In genomic region chr19:8836327-8836726, GRCm38 (mm10) we compare ENCODE assay signal across 23 mouse cellular contexts. TPM values are rescaled to one million over a fixed set of nuclear protein-coding genes. Genes with fewer than 3 reads are reported as not detected.
DNase-seq lines count a peak whose midpoint lies in the region; ATAC-seq and TF ChIP-seq lines count a peak whose summit lies in the region.
"Not testable (repeated sequence)": the region's sequence is repeated elsewhere in the genome, so short reads cannot be mapped to it uniquely, and the experiment has no call there.
"Had no signal": no experiment of that assay in that cellular context is flagged by ENCODE, and none has a peak within 500 bp of the region (broad histone marks: within the 10 kb centered on the region; RNA-seq: fewer than 3 reads in every experiment).

No protein-coding gene starts in this region.

- 0 out of 2 replicates have a peak overlapping the region, but pooled peaks have one; percentile 5 for H3K27ac ChIP-seq in forebrain, embryonic 14.5 days (ENCODE audit: low read depth, low read length)
- H3K27ac ChIP-seq in hindbrain, embryonic 12.5 days: peak overlapping the region; percentile 98; the same call in 1 of the 2 replicates
- H3K27ac ChIP-seq in left cerebral cortex, adult 2 months: peak overlapping the region; percentile 98; the same call in 1 of the 2 replicates
- 0 out of 2 replicates have a peak overlapping the region, but pooled peaks have one; percentile 91 for H3K27ac ChIP-seq in lung, postnatal 0 days (ENCODE audit: low read length)
- peak overlapping the region; percentile 98; the same call in 1 of the 2 replicates for H3K27ac ChIP-seq in midbrain, embryonic 15.5 days
- H3K27ac ChIP-seq in neural tube, embryonic 15.5 days (replicated peaks): peak overlapping the region; percentile 98; the same call in 1 of the 2 replicates

- not testable (repeated sequence) for ATAC-seq in forebrain, embryonic 14.5 days; hindbrain, embryonic 12.5 days (ENCODE audit: low FRiP score); lung, postnatal 0 days; midbrain, embryonic 15.5 days (replicated peaks); neural tube, embryonic 15.5 days (ENCODE audit: low FRiP score)

- not testable (repeated sequence) for H3K9ac ChIP-seq in forebrain, embryonic 14.5 days (ENCODE audit: low read length); hindbrain, embryonic 12.5 days; lung, postnatal 0 days (replicated peaks; ENCODE audit: low read depth); midbrain, embryonic 15.5 days; neural tube, embryonic 15.5 days (replicated peaks)

- not testable (repeated sequence) for TF ChIP-seq CTCF in left cerebral cortex, adult 2 months (IDR thresholded peaks at IDR 0.05); lung, postnatal 0 days (IDR thresholded peaks at IDR 0.05)

- H3K4me1 ChIP-seq in forebrain, embryonic 14.5 days (ENCODE audit: control insufficient read depth, insufficient read depth, low read length): peaks cover 15% of the 10 kb centered on the region
- H3K4me1 ChIP-seq in hindbrain, embryonic 12.5 days: peaks cover 28% of the 10 kb centered on the region
- H3K4me1 ChIP-seq in lung, postnatal 0 days (ENCODE audit: insufficient read depth, low read depth, low read length): not testable (repeated sequence)
- H3K4me1 ChIP-seq in midbrain, embryonic 15.5 days: peaks cover 21% of the 10 kb centered on the region
- H3K4me1 ChIP-seq in neural tube, embryonic 15.5 days: peaks cover 34% of the 10 kb centered on the region

- not testable (repeated sequence) for H3K27me3 ChIP-seq in forebrain, embryonic 14.5 days (replicated peaks; ENCODE audit: control insufficient read depth, insufficient read depth, low read length); hindbrain, embryonic 12.5 days; lung, postnatal 0 days (replicated peaks; ENCODE audit: insufficient read depth, low read length); midbrain, embryonic 15.5 days (replicated peaks); neural tube, embryonic 15.5 days (replicated peaks)

- not testable (repeated sequence) for H3K9me3 ChIP-seq in forebrain, embryonic 14.5 days (replicated peaks; ENCODE audit: control insufficient read depth, low read length); hindbrain, embryonic 12.5 days (replicated peaks); lung, postnatal 0 days (ENCODE audit: low read length); midbrain, embryonic 15.5 days; neural tube, embryonic 15.5 days (replicated peaks)

- not testable (repeated sequence) for TF ChIP-seq EP300 in lung, postnatal 0 days (IDR thresholded peaks at IDR 0.05)

- not testable (repeated sequence) for H3K4me3 ChIP-seq in forebrain, embryonic 14.5 days (ENCODE audit: low read depth, low read length); hindbrain, embryonic 12.5 days; left cerebral cortex, adult 2 months; lung, postnatal 0 days (ENCODE audit: low read depth, low read length); midbrain, embryonic 15.5 days; neural tube, embryonic 15.5 days (replicated peaks)

- WGBS in forebrain, embryonic 14.5 days: 98% methylated on average over 10 of the region's 10 CpGs
- WGBS in hindbrain, embryonic 12.5 days: 98% methylated on average over 10 of the region's 10 CpGs
- WGBS in lung, postnatal 0 days: 95% methylated on average over 10 of the region's 10 CpGs
- 97% methylated on average over 10 of the region's 10 CpGs for WGBS in midbrain, embryonic 15.5 days
- WGBS in neural tube, embryonic 15.5 days: 98% methylated on average over 10 of the region's 10 CpGs

- not testable (repeated sequence) for H3K4me2 ChIP-seq in forebrain, embryonic 14.5 days (ENCODE audit: low read length); hindbrain, embryonic 12.5 days (replicated peaks); lung, postnatal 0 days (replicated peaks; ENCODE audit: low read depth, low read length)
- peak overlapping the region; percentile 60 for H3K4me2 ChIP-seq in midbrain, embryonic 15.5 days
- peak overlapping the region; percentile 83; the same call in 1 of the 2 replicates for H3K4me2 ChIP-seq in neural tube, embryonic 15.5 days

- intact Hi-C loops in left cerebral cortex, adult 2 months (cut with DNase I): loop anchor here (2.0 kb wide), 1 partner anchor 16 kb away; the partner anchor contains the start of gene Hnrnpul2

- peaks cover 49% of the 10 kb centered on the region for H3K36me3 ChIP-seq in forebrain, embryonic 14.5 days (ENCODE audit: control insufficient read depth, insufficient read depth, low read length)
- H3K36me3 ChIP-seq in hindbrain, embryonic 12.5 days: peaks cover 48% of the 10 kb centered on the region
- peaks cover 21% of the 10 kb centered on the region; the same call in 1 of the 2 replicates for H3K36me3 ChIP-seq in lung, postnatal 0 days (ENCODE audit: insufficient read depth, low read length)
- H3K36me3 ChIP-seq in midbrain, embryonic 15.5 days (replicated peaks): peaks cover 29% of the 10 kb centered on the region
- peaks cover 46% of the 10 kb centered on the region for H3K36me3 ChIP-seq in neural tube, embryonic 15.5 days

- DNase-seq in A20 (ENCODE audit: low read depth, low spot score): peak; percentile 19
- peak; percentile 36 for DNase-seq in R1 (ENCODE audit: low read depth, low spot score)
- not testable (repeated sequence) for DNase-seq in forebrain, embryonic 14.5 days (ENCODE audit: low spot score); left cerebral cortex, adult 2 months (ENCODE audit: extremely low spot score in 1 of 2, low spot score in 2 of 2); lung, postnatal 0 days (ENCODE audit: low spot score)

RNA-seq across cellular contexts. Expression of gene Bscl2, which starts 0.9 kb away (rescaled TPM):
- 66.0 and 77.8 TPM in 2 replicates for polyA plus RNA-seq in forebrain, embryonic 14.5 days (2014; fragmentation: Nextera tagmentation; extraction: Ambion mirVana)
- polyA plus RNA-seq in hindbrain, embryonic 12.5 days (2016; fragmentation: Nextera tagmentation; extraction: Ambion mirVana): 65.8 and 66.1 TPM in 2 replicates
- total RNA-seq in left cerebral cortex, adult 2 months (2021): 100 to 1,000 TPM; 109 TPM
- 66.3 and 66.8 TPM in 2 replicates for polyA plus RNA-seq in lung, postnatal 0 days (2015; fragmentation: Nextera tagmentation; extraction: Ambion mirVana)
- polyA plus RNA-seq in midbrain, embryonic 15.5 days (2015; fragmentation: Nextera tagmentation; extraction: Ambion mirVana): 100 and 105 TPM in 2 replicates
- 107 and 110 TPM in 2 replicates for polyA plus RNA-seq in neural tube, embryonic 15.5 days (2015; fragmentation: Nextera tagmentation; extraction: Ambion mirVana)

RNA-seq across cellular contexts. Expression of gene Gng3, which starts 2.7 kb away (rescaled TPM):
- polyA plus RNA-seq in forebrain, embryonic 14.5 days (2014; fragmentation: Nextera tagmentation; extraction: Ambion mirVana): 346 and 353 TPM in 2 replicates
- 171 and 176 TPM in 2 replicates for polyA plus RNA-seq in hindbrain, embryonic 12.5 days (2016; fragmentation: Nextera tagmentation; extraction: Ambion mirVana)
- 100 to 1,000 TPM; 184 to 198 TPM for total RNA-seq in left cerebral cortex, adult 2 months (2021)
- polyA plus RNA-seq in lung, postnatal 0 days (2015; fragmentation: Nextera tagmentation; extraction: Ambion mirVana): 0.35 and 0.46 TPM in 2 replicates
- polyA plus RNA-seq in midbrain, embryonic 15.5 days (2015; fragmentation: Nextera tagmentation; extraction: Ambion mirVana): 479 and 483 TPM in 2 replicates
- 414 and 512 TPM in 2 replicates for polyA plus RNA-seq in neural tube, embryonic 15.5 days (2015; fragmentation: Nextera tagmentation; extraction: Ambion mirVana)
- total RNA-seq: gastrocnemius, postnatal 36 days; heart, postnatal 36 days had no signal
- polyA plus RNA-seq: erythroblast, embryonic 14.5 days; macrophage had no signal

RNA-seq across cellular contexts. Expression of gene AC129217.1, which starts 6.8 kb away (rescaled TPM):
- not detected in 2 replicates for polyA plus RNA-seq in forebrain, embryonic 14.5 days (2014; fragmentation: Nextera tagmentation; extraction: Ambion mirVana)
- polyA plus RNA-seq in hindbrain, embryonic 12.5 days (2016; fragmentation: Nextera tagmentation; extraction: Ambion mirVana): not detected in 2 replicates
- total RNA-seq in left cerebral cortex, adult 2 months (2021): not detected
- polyA plus RNA-seq in lung, postnatal 0 days (2015; fragmentation: Nextera tagmentation; extraction: Ambion mirVana): not detected in 2 replicates
- not detected in 2 replicates for polyA plus RNA-seq in midbrain, embryonic 15.5 days (2015; fragmentation: Nextera tagmentation; extraction: Ambion mirVana)
- not detected in 2 replicates for polyA plus RNA-seq in neural tube, embryonic 15.5 days (2015; fragmentation: Nextera tagmentation; extraction: Ambion mirVana)
- total RNA-seq: adrenal gland, postnatal 10 days; heart, postnatal 36 days; hindbrain, postnatal 0 days; layer of hippocampus, adult 8-10 months; layer of hippocampus, postnatal 36 days; left cerebral cortex, postnatal 14 days had no signal
- polyA plus RNA-seq: embryonic facial prominence, embryonic 11.5 days; erythroblast, embryonic 14.5 days; heart, embryonic 15.5 days; hindbrain, postnatal 0 days; intestine, embryonic 16.5 days; kidney, embryonic 14.5 days; liver, embryonic 16.5 days; lung, embryonic 16.5 days had no signal

RNA-seq across cellular contexts. Expression of gene Lrrn4cl, which starts 14.2 kb away (rescaled TPM):
- 0.15 and 0.29 TPM in 2 replicates for polyA plus RNA-seq in forebrain, embryonic 14.5 days (2014; fragmentation: Nextera tagmentation; extraction: Ambion mirVana)
- polyA plus RNA-seq in hindbrain, embryonic 12.5 days (2016; fragmentation: Nextera tagmentation; extraction: Ambion mirVana): 0.49 and 0.82 TPM in 2 replicates
- total RNA-seq in left cerebral cortex, adult 2 months (2021): 1 to 10 TPM in 1 of 2 experiments, under 1 TPM in 1; 0.87 to 1.1 TPM
- 1.7 and 1.9 TPM in 2 replicates for polyA plus RNA-seq in lung, postnatal 0 days (2015; fragmentation: Nextera tagmentation; extraction: Ambion mirVana)
- 1.1 and 1.4 TPM in 2 replicates for polyA plus RNA-seq in midbrain, embryonic 15.5 days (2015; fragmentation: Nextera tagmentation; extraction: Ambion mirVana)
- 1.1 and 1.4 TPM in 2 replicates for polyA plus RNA-seq in neural tube, embryonic 15.5 days (2015; fragmentation: Nextera tagmentation; extraction: Ambion mirVana)
- polyA plus RNA-seq: erythroblast, embryonic 14.5 days had no signal

RNA-seq across cellular contexts. Expression of gene Hnrnpul2, which starts 16.5 kb away (rescaled TPM):
- 7.2 and 7.4 TPM in 2 replicates for polyA plus RNA-seq in forebrain, embryonic 14.5 days (2014; fragmentation: Nextera tagmentation; extraction: Ambion mirVana)
- polyA plus RNA-seq in hindbrain, embryonic 12.5 days (2016; fragmentation: Nextera tagmentation; extraction: Ambion mirVana): 6.2 and 6.8 TPM in 2 replicates
- total RNA-seq in left cerebral cortex, adult 2 months (2021): 100 to 1,000 TPM; 125 to 129 TPM
- polyA plus RNA-seq in lung, postnatal 0 days (2015; fragmentation: Nextera tagmentation; extraction: Ambion mirVana): 4.3 and 5.3 TPM in 2 replicates
- 6.6 and 6.7 TPM in 2 replicates for polyA plus RNA-seq in midbrain, embryonic 15.5 days (2015; fragmentation: Nextera tagmentation; extraction: Ambion mirVana)
- 5.1 and 5.9 TPM in 2 replicates for polyA plus RNA-seq in neural tube, embryonic 15.5 days (2015; fragmentation: Nextera tagmentation; extraction: Ambion mirVana)

Comparison
In these comparisons a context has a peak if more than half of its experiments do, and no peak if none do; other contexts are left out.
1. H3K27ac ChIP-seq: peak in every context shown above with its lines; median percentile 98 in hindbrain, embryonic 12.5 days; 98 in left cerebral cortex, adult 2 months; 98 in midbrain, embryonic 15.5 days; 98 in neural tube, embryonic 15.5 days; 91 in lung, postnatal 0 days; 5 in forebrain, embryonic 14.5 days.
2. RNA of gene Gng3, which starts 2.7 kb away (polyA plus RNA-seq): 414 to 512 TPM in neural tube, embryonic 15.5 days, 479 to 483 TPM in midbrain, embryonic 15.5 days, 346 to 353 TPM in forebrain, embryonic 14.5 days and 171 to 176 TPM in hindbrain, embryonic 12.5 days; 0.35 to 0.46 TPM in lung, postnatal 0 days; every median in the first group is over 100 times any median in the second.